Mouse (Mus musculus): ENCODE data around the gene Cnn1. TPM values are rescaled to one million over a fixed set of nuclear protein-coding genes. Genes with fewer than 3 reads are reported as not detected.

Cnn1 gene
- total and polyA plus RNA-seq, 3 experiments: 0.06 to 0.19 TPM; not detected in 1

DNA sequence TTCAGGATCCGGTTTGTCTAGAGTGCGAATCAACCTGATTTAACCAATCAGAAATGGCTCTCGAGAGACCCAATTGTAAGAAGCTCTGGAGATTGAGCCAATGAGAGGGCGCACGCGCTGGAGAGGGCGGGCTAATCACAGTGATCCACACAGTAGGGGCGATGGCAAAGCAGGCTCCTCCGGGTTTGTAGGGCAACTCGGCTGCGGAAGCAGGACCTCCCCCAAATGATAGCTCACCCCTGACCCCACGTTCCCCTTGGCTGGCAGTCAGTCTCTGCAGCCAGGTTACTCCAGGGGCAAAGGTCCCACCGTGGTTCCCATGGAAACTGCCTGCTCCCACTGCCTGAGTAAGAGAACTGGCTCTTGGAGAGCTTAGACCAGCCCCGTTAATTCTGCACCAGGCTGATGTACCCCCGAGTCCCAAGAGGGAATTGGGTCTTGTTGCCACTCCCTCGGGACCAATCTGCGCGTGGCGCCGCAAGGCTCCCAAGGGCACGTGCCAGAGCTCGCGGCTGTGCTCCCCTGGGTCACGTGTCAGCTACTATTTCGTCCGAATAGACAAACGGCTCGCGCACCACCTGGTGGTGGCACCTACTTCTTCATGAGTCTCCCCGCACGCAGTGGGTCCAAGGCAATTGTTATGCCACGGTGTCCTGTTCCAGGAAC, 44.5 kb upstream of the Cnn1 start:
- Histone ChIP-seq H3K9ac (ENCODE audit: control insufficient read depth, low read depth, low read length, poor library complexity, severe bottlenecking) (no peak overlapping the region), H3K4me3 (ENCODE audit: control insufficient read depth in 1 of 2, insufficient read depth in 1 of 2, low read depth in 2 of 2, low read length in 2 of 2) (no peak overlapping the region), H3K27me3 (ENCODE audit: control insufficient read depth in 1 of 2, insufficient read depth in 2 of 2, low read length in 2 of 2) (no peaks in the 10 kb centered on the region), H3K9me3 (replicated peaks; ENCODE audit: insufficient read depth, low read length) (no peaks in the 10 kb centered on the region), H3K79me2 (ENCODE audit: control insufficient read depth, insufficient read depth, low read length, poor library complexity) (no peaks in the 10 kb centered on the region), H3K27ac (ENCODE audit: control insufficient read depth, low read depth, low read length) (no peak overlapping the region), H3K4me1 (ENCODE audit: control insufficient read depth in 1 of 2, insufficient read depth in 2 of 2, low read length in 2 of 2) (no peaks in the 10 kb centered on the region), H3K36me3 (ENCODE audit: control insufficient read depth in 1 of 2, insufficient read depth in 2 of 2, low read length in 2 of 2) (peaks cover 0 to 2% of the 10 kb centered on the region in 2 experiments; a peak in 1 of 4 replicates)
- no peak for TF ChIP-seq POLR2A (IDR thresholded peaks at IDR 0.05; ENCODE audit: control insufficient read depth in 1 of 2, insufficient read depth in 1 of 2, low read depth in 1 of 2, low read length in 2 of 2, poor library complexity in 1 of 2)
- no peak for TF ChIP-seq RAD21 (IDR thresholded peaks at IDR 0.05; ENCODE audit: low read depth, low read length)
- TF ChIP-seq ETS1 (IDR thresholded peaks at IDR 0.05; ENCODE audit: low read depth, low read length): no peak
- peak; percentile 73 for TF ChIP-seq POLR2AphosphoS2 (IDR thresholded peaks at IDR 0.05; ENCODE audit: low read length)
- peak; percentile 22; the same call in 1 of the 2 replicates for TF ChIP-seq SMC3 (IDR thresholded peaks at IDR 0.05; ENCODE audit: low read depth, low read length)
- peak; percentile 56; the same call in 1 of the 2 replicates for TF ChIP-seq ZKSCAN1 (IDR thresholded peaks at IDR 0.05; ENCODE audit: low read depth, low read length)
- no peak for DNase-seq (ENCODE audit: low read depth, low spot score)

DNA sequence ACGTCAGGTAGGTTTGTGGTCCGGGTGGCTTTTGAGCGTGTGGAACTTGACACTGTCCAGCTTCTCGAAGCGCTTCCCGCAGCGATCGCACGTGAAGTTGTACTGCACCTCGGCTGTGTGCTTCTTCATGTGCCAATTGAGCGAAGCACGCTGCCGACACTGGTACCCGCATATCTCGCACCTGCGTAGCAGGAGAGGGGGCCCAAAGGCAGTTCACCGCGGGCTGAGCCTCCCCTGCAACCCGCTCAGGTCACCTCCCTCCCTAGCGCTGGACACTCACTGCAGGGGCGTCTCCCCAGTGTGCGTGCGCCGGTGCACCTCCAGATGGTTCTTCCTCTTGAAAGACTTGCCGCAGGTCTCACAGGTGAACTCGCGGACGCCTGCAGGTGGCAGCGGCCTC, 43.3 kb upstream of the Cnn1 start:
- Histone ChIP-seq H3K4me1 (ENCODE audit: control insufficient read depth in 1 of 2, insufficient read depth in 2 of 2, low read length in 2 of 2) (no peaks in the 10 kb centered on the region), H3K79me2 (ENCODE audit: control insufficient read depth, insufficient read depth, low read length, poor library complexity) (no peaks in the 10 kb centered on the region), H3K9me3 (replicated peaks; ENCODE audit: insufficient read depth, low read length) (no peaks in the 10 kb centered on the region), H3K36me3 (ENCODE audit: control insufficient read depth in 1 of 2, insufficient read depth in 2 of 2, low read length in 2 of 2) (peaks cover 0 to 2% of the 10 kb centered on the region in 2 experiments; a peak in 2 of 4 replicates), H3K4me3 (ENCODE audit: control insufficient read depth in 1 of 2, insufficient read depth in 1 of 2, low read depth in 2 of 2, low read length in 2 of 2) (no peak overlapping the region), H3K27ac (ENCODE audit: control insufficient read depth, low read depth, low read length) (no peak overlapping the region), H3K9ac (ENCODE audit: control insufficient read depth, low read depth, low read length, poor library complexity, severe bottlenecking) (no peak overlapping the region), H3K27me3 (ENCODE audit: control insufficient read depth in 1 of 2, insufficient read depth in 2 of 2, low read length in 2 of 2) (no peaks in the 10 kb centered on the region)
- TF ChIP-seq CHD2 (IDR thresholded peaks at IDR 0.05; ENCODE audit: low read length): no peak
- TF ChIP-seq USF1 (IDR thresholded peaks at IDR 0.05; ENCODE audit: low read depth, low read length): no peak
- TF ChIP-seq POLR2A (IDR thresholded peaks at IDR 0.05; ENCODE audit: control insufficient read depth in 1 of 2, insufficient read depth in 1 of 2, low read depth in 1 of 2, low read length in 2 of 2, poor library complexity in 1 of 2): peak in 1 of 2 experiments; percentile 8; a peak in 1 of 4 replicates
- TF ChIP-seq MAZ (IDR thresholded peaks at IDR 0.05; ENCODE audit: low read depth, low read length): no peak
- TF ChIP-seq MAFK (IDR thresholded peaks at IDR 0.05; ENCODE audit: borderline replicate concordance, low read depth, low read length): no peak
- no peak for TF ChIP-seq KAT2A (conservative IDR thresholded peaks at IDR 0.05; ENCODE audit: low read depth, low read length)
- no peak for DNase-seq (ENCODE audit: low read depth, low spot score)

DNA sequence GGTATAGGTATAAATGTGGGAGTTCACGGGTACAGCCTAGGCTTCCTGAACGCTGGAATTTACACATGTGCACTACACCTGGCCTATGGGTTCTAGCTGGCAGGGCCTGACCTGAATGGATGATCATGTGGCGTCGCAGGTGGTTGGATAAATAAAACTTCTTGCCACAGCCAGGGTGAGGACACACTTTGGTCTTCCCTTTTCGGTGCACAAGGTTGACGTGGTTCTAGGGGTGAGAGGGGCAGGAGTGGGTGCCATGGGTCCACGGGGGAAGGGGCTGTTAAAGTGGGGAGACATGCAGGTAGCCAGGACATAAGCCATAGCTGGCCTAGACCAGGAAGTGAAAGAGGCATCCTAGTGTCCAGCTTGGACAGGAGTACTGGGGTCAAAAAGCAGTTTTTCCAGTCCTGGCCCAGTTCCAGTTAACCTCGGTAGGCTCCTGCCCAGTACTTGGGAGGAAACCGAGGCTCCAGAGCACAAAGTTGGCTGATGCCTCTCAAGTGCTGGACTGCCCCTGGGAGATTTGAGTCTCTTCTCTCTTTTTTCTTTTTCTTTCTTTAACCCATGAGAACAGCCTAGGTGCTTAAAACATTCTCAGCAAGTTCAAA, 42.6 kb upstream of the Cnn1 start:
- no peaks in the 10 kb centered on the region for H3K27me3 ChIP-seq (ENCODE audit: control insufficient read depth in 1 of 2, insufficient read depth in 2 of 2, low read length in 2 of 2)
- H3K4me1 ChIP-seq (ENCODE audit: control insufficient read depth in 1 of 2, insufficient read depth in 2 of 2, low read length in 2 of 2): no peaks in the 10 kb centered on the region
- no peak overlapping the region for H3K27ac ChIP-seq (ENCODE audit: control insufficient read depth, low read depth, low read length)
- TF ChIP-seq MAFK (IDR thresholded peaks at IDR 0.05; ENCODE audit: borderline replicate concordance, low read depth, low read length): no peak
- no peak for TF ChIP-seq TBP (IDR thresholded peaks at IDR 0.05; ENCODE audit: low read depth, low read length)
- TF ChIP-seq MYB (IDR thresholded peaks at IDR 0.05; ENCODE audit: low read depth, low read length): no peak
- TF ChIP-seq UBTF (IDR thresholded peaks at IDR 0.05; ENCODE audit: borderline replicate concordance, insufficient read depth, low read depth, low read length): no peak
- no peak for TF ChIP-seq POLR2A (IDR thresholded peaks at IDR 0.05; ENCODE audit: control insufficient read depth in 1 of 2, insufficient read depth in 1 of 2, low read depth in 1 of 2, low read length in 2 of 2, poor library complexity in 1 of 2)
- no peak for TF ChIP-seq HCFC1 (IDR thresholded peaks at IDR 0.05; ENCODE audit: low read depth, low read length)
- TF ChIP-seq MYC (IDR thresholded peaks at IDR 0.05; ENCODE audit: low read depth, low read length): no peak
- no peak for TF ChIP-seq KAT2A (conservative IDR thresholded peaks at IDR 0.05; ENCODE audit: low read depth, low read length)
- no peak for TF ChIP-seq GATA1 (IDR thresholded peaks at IDR 0.05; ENCODE audit: low read depth, low read length)
- no peak for TF ChIP-seq ETS1 (IDR thresholded peaks at IDR 0.05; ENCODE audit: low read depth, low read length)
- no peak for TF ChIP-seq TAL1 (IDR thresholded peaks at IDR 0.05; ENCODE audit: low read length)
- TF ChIP-seq E2F4 (IDR thresholded peaks at IDR 0.05; ENCODE audit: borderline replicate concordance, low read depth, low read length): no peak
- no peak for TF ChIP-seq RAD21 (IDR thresholded peaks at IDR 0.05; ENCODE audit: low read depth, low read length)
- no peak for TF ChIP-seq ZNF384 (IDR thresholded peaks at IDR 0.05; ENCODE audit: low read depth, low read length)
- no peak for TF ChIP-seq ZKSCAN1 (IDR thresholded peaks at IDR 0.05; ENCODE audit: low read depth, low read length)
- no peak for TF ChIP-seq MEF2A (IDR thresholded peaks at IDR 0.05; ENCODE audit: extremely low read depth, insufficient replicate concordance, low read depth, low read length, poor library complexity, severe bottlenecking)
- H3K9ac ChIP-seq (ENCODE audit: control insufficient read depth, low read depth, low read length, poor library complexity, severe bottlenecking): no peak overlapping the region
- H3K9me3 ChIP-seq (replicated peaks; ENCODE audit: insufficient read depth, low read length): no peaks in the 10 kb centered on the region
- no peak for DNase-seq (ENCODE audit: low read depth, low spot score)
- peaks cover 0 to 2% of the 10 kb centered on the region in 2 experiments; a peak in 2 of 4 replicates for H3K36me3 ChIP-seq (ENCODE audit: control insufficient read depth in 1 of 2, insufficient read depth in 2 of 2, low read length in 2 of 2)
- H3K4me3 ChIP-seq (ENCODE audit: control insufficient read depth in 1 of 2, insufficient read depth in 1 of 2, low read depth in 2 of 2, low read length in 2 of 2): no peak overlapping the region
- H3K79me2 ChIP-seq (ENCODE audit: control insufficient read depth, insufficient read depth, low read length, poor library complexity): no peaks in the 10 kb centered on the region
